Mouse (Mus musculus): ENCODE results near the gene Nek9.

Gene Nek9

DNA sequence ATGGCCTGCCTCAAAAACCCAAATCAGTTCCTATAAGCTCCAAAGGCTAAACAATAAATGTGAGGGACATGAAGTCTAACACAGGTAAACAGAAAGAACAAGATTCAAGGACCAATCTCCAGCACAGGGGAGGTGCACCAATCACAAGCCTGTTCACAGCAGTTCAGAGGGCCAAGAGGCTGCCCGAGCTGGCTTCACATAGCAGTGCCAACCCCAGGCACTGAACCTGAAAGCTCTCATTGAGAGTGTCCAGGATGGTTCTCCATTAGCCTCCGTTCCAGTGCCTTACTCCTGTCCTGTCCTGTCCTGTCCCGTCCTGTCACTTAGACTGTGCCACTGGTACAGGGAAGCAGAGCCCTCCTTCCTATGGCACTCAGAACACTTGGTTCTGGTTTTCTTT, 8.0 kb upstream of the Nek9 start:
- DNase-seq (ENCODE audit: low spot score), result no peak

DNA sequence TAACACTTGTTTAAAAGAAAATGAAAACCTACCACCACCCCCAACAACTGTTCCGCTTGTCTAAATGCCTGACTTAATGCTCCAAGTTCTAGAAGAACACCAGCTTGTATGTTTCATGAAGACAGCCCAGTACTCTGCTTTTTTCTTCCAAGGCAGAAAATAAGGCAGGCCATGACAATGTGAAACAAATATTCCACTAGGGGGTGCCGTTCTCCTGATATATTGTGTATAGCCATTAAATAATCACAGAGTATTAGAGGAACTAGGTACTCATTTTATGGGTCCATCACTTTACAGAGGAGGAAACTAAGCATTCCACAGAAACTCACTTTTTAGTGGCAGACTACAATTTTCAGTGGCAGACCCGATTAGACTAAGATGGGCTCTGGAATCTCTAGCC, 7.2 kb upstream of the Nek9 start:
- DNase-seq (ENCODE audit: low spot score), result peak; percentile 87

DNA sequence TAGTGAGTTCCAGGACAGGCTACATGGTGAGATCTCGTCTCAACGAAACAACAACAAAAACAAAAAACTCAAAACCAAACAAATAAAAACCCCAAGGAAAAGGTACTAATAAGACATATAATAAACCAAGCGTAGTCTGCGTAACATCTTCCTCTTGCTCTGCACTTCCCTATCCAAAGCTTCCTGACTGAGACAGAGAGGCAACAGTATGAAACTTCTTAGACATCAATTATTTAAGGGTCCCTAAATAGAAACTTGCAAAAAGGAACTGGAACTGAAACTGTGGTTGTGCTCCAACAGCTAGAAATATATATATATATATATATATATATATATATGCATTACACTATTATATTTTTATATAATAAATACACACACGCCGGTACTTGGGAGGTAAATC, 6.4 kb upstream of the Nek9 start:
- DNase-seq (ENCODE audit: low spot score), result no peak

DNA sequence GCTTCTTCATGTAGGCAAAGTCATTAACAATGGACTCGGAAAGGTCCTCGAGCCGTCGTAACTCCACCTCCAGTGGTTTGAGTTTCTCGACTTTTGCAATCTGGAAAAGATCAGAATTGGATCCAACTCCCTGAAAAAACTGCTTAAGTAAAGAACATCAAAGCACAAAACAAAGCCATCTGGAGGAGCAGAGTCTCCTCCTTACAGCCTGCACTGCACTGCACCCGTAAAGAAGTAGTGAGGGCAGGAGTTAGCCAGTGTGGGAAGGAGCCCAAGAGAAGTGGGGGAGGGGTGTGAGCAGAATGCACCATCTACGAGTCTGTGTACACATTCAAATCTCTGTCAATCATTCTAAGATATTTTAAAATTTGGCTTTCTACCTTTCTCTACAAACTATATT, 5.1 kb upstream of the Nek9 start:
- no peak for DNase-seq (ENCODE audit: low spot score)

DNA sequence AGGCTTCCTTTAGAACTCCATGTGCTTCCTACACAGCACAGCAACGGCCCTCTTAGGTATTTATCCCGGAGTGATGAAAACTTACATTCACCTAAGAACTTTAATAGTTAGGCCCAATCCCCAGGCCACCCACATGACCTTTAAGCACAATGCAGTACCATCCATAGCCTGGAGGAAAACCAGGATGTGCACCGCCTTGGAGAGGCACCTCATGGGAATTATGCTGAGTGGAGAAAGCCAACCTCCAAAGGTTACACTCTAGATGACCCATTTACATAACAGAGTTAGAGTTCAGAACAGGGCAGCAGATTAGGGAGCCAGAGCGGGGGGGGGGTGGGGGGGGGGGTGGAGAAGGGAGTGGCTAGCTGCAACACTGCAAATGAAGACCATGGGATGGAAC, 3.1 kb upstream of the Nek9 start:
- DNase-seq (ENCODE audit: low spot score), result peak; percentile 55

DNA sequence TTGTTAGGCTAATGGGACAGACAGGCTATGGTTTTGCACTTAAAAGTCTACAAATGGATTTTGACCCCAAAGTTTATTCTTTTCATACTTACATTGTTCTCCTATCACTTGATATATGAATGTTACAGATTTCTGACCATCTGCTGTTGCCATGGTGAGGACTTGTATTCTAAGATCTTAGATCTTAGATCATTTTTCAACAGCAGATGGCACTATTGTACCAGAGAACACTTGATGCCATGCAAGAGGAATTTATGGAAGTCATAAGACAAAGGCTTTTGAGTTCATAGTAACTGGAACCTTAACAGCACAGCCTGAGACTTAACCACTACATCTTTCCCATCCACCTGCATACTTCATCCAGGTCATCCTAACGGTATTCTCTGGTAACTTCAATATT, 2.0 kb upstream of the Nek9 start:
- DNase-seq (ENCODE audit: low spot score), result peak; percentile 93

DNA sequence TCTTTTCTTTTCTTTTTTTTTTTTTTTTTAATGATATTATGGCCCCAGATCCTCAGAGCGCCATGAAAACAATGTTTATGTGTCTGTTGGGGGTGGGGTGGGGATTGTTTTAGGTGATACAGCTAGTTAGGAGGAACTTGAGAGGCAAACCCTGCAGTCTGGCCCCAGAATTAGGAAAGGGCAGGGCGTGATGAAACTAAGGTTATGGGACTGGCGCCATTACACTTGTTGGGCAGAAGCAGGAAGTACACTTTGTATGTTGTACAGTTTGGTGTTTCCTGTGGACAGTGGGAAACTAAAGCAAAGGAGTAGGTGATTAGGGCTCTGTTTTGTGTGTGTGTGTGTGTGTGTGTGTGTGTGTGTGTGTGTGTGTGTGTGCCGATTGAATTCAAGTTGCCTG, 785 bp upstream of the Nek9 start:
- peak; percentile 34 for DNase-seq (ENCODE audit: low spot score)

DNA sequence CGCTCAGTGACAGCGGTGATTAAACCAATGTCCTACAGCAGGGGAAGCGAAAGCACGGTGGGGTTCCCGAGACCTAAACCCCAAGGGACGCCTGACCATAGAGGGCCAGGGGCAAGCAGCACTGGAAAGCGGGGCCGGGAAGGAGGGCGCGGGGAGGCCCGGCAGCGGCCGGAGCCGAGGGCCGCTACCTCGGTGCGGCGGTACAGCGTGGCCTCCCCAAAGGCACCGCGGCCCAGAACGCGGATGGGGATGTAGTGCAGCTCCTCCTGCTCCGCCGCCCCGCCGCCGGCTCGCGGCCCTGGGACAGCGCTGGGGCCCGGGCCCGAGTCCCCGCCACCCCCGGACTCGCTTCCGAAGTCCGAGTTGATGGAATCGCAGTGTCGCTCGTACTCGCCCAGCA, 347 bp downstream of the Nek9 start:
- peak; percentile 61 for DNase-seq (ENCODE audit: low spot score)

DNA sequence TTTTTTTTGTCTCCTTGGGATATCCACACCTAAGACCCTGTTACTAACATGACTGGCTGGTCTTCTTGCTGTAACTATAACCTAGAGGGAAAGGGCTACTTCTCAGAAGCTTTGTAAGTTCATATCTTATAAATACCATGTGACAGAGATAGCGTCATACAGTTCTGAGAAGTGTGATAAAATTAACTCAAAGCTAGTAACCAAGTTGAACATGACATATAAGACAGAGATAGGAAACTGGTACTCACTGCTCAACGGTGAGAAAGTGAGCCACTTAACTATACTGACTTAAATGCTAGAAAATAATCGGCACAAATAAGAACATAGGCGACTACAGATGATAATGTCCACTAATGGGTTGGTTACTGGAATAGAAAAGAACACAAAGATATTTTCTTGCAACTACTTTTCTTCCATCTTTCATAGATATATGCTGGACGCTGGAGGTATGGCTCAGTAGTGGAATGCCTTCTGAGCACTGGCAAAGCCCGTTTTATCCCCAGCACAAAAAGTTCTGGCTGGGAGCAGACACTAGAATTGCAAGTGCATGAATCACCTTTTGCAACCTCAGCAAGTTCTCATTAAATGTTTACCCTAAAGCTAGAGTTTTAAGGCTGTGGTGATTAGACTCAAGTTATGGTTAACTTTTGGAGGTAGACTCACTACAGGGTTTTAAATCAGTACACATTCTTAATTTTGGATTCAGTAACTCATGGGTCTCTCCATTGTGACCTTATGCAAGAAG, 1.4 kb downstream of the Nek9 start:
- no peak for DNase-seq (ENCODE audit: low spot score)

DNA sequence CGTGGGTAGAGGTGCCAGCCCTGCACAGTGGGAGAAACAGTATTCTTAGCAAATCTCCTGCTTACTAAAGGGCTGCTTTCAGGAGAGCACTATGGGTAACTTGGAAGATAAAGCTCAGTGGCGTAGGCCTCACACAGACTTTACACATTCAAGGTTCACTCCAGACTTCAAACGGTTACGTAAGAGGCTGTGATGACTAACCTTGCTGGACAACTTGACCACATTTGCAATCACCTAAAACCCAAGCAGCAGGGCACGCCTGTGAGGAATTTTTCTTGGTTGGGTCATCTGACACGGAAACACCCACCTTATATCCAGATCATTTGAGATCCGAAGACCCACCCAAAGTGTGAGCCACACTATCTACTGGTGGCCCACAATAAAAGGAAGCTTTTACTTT, 9.0 kb downstream of the Nek9 start:
- no peak for DNase-seq (ENCODE audit: low spot score)

DNA sequence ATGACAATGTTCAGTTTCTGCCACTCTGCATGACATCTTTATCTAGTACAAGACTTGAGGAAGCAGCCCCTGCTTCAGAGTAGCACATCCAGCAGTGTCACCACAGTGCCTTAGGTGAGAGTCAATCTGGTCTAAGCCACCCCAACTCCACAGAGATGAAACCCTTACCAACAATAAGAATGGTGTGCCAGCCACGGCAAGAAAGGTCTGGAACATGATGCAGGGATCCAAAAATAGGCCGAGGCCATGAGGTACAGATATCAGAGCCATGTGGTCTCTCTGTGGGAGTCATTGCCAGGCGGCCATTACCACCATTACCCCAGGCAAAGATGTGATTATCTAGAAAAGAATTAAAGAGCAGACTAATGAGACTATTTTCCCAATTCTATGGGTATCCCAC, 30.5 kb downstream of the Nek9 start:
- peak; percentile 45 for DNase-seq (ENCODE audit: low spot score)

DNA sequence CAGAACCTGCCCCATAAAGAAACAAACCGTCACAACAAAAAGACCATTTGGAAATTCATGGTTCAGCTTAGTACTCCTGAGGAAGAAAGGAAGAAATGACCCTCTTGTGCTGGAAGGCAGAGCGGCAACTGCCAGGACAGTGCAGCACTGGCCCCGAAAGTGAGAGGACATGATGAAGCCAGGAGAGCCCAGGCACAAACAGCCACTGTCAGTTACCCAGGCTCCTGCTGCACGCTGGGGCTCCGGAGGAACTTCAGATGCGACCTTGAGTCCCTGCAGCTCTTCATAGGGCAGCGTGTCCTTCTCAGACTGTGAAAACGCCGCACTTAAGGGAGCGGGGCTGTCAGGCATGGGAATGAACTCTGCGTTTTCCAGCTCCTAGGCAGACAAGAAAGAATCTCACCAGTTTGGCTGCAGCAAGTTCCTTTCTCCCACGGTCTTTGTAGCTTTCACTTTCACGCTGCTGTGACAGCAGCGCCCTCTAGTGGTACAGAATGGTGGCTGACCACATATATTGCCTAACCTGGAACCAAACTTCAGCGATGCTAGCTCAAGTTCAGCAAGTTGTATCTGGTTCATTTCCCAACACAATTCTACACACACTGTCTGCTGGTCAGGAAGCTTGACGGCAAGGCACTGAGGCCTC, 33.8 kb downstream of the Nek9 start:
- peak; percentile 91 for DNase-seq (ENCODE audit: low spot score)

DNA sequence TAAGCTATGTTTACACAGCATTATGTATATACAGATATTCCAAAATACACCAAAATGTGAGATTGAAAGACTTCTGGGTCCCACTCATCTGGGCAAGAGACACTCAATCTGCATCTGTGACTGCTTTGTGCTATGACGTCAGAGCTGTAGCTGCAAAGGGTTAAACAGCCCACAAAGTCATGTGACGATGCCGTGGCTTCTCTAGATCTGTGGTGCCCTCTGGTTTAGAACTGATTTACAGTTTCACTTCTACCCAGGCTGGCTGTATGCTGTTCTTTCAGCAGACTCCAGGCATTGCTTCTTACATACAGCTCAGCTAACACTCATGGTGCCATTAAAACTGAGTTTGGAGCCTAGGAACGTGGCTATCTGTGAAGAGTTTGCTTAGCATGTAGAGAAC, 34.4 kb downstream of the Nek9 start:
- DNase-seq (ENCODE audit: low spot score), result peak; percentile 37

DNA sequence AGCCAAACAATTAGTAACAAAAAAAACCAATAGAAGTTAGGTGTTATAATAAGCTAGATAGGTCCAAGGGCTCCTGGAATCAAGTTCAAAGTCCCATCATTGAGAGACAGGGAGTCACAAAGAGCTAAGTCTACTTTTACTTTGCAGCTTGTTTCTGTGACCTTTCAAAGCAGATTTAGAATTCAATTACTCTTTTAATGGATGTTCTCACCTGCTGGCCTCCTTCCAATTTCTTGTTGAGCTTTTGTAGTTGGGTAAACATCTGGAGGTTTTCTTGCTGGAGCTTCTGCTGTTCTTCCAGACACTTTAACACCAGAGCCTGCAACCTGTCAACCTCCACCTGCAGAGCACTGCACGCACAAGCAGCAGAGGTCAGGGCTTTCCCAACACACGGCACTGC, 35.9 kb downstream of the Nek9 start:
- DNase-seq (ENCODE audit: low spot score), result peak; percentile 71

DNA sequence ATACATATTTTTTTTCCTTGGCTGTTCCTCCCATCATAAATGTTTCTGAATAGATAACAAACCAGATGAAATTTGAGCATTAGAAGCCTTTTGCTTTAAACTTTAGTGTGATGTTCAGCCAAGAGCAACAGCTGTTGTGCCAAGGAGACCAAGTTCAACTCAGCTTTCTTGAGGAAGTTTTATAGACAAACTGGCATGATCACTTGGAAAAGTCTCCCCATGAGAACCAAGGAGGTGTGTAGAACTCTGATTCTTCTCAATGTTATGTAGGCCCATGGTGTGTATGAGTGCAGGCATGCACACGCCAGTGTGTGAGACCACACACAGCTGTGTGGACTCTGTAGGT, 40.4 kb downstream of the Nek9 start:
- DNase-seq (ENCODE audit: low spot score), result no peak

DNA sequence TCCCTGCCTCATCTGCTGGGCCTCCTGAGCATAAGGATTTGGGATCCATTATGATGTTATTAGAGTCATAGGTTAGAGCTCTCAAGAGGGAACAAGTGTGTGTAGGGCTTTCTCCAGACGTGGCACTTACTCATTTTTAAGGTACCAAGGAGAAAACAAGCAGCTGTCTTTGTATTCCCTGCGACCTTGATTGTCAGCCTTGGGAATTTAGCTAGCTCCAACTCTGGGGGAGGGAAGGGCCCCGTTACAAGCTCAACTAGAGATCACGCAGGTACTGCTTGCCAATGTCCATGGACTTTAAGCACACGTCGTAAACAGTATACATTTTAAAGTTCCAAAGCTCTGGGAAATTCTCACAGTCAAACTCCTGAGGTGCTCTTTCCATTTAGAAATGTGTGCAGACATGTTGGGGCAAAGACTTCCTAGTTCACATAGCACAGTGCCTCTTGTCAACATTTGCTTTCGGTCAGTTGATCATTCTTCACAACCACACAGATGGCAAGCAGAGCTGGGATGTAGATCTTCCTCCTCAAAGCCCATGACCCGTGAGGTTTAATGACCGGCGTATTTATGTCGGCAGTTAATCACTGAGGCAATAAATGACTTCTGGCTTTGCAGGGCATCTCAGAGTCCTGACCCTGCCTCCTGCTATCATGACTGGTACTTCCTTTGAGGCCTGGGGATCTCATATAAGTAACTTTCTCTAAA, 40.9 kb downstream of the Nek9 start:
- no peak for DNase-seq (ENCODE audit: low spot score)

DNA sequence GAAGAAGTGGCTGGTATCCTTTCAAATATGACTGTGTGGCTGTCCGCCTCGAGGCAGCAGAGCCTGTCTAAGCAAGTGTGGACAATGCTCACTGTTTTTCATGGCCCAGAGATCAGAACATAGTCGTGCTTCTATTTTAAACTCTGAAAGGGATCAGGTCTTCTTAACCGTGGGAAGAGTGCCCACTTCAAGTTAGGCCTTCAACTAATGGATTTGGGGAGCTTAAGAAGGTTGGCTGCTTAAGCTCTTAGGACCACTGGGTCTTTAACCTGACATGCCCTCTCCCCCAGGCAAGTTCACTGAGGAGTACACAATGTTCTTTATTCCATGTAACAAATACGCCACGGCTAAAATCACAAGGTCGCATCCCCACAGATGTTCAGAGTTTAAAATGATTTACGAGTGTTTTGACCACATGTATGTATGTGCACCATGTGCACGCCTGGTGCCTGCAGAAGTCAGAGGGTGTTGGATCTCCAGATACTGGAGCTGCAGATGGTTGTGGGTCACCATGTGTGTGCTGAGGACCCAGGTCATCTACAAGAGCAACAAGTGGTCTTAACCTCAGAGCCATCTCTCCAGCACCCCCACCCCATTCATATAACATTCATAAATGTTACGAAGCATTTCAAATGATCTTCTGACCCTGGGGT, 41.7 kb downstream of the Nek9 start:
- DNase-seq (ENCODE audit: low spot score), result no peak

DNA sequence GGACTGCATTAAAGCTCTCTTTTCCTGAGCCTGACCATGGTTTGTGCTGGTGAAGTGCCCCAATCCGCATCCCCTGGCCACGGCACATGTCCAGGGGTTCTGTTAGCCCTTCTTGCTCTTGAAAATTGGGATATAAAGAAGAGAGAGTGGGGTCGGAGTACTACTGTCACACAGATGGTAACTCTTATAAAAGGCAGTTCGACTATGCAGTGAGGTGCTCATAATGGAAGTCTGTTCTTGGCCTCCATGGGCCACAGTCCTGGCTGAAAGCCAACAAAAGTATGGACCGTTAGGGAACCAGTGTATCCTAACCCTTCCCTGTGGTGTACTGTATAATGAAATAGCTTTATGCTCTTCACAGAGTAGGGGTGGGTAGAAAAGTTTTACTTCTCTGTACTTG, 42.2 kb downstream of the Nek9 start:
- no peak for DNase-seq (ENCODE audit: low spot score)

DNA sequence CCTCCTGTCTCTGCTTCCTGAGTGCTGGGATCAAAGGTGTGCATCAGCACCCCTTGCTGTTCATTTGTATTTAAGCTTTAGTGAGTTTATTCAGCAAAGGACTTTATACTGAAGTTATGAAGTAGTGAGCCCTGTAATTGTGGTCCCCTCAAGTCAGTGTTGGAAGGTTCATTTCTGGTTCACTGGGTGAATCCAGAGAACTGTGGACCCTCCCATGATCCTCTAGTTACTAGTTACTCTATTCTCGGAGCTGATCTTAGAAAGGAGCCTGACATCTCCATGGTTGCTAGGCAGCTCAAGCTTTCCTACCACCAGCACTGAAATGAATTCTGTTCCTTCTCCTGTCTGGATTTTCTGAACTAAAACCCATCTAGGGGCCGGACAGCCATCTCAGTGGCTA, 43.7 kb downstream of the Nek9 start:
- no peak for DNase-seq (ENCODE audit: low spot score)

DNA sequence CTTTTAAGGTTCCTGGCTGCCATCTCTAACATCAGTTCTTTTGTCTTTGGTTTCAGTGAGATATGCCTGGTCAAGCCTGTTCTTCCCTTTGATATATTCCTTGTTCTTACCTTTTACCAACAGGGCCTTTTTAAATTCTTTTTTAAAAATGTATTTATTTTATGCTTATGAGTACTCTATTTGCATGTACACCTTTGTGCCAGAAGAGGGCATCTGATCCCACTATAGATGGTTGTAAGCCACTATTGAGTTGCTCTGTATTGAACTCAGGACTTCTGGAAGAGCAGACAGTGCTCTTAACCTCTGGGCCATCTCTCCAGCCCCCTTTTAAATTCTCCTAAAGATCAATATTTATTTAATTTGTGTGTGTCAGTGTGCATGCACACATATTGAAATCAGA, 46.3 kb downstream of the Nek9 start:
- DNase-seq (ENCODE audit: low spot score), result no peak

DNA sequence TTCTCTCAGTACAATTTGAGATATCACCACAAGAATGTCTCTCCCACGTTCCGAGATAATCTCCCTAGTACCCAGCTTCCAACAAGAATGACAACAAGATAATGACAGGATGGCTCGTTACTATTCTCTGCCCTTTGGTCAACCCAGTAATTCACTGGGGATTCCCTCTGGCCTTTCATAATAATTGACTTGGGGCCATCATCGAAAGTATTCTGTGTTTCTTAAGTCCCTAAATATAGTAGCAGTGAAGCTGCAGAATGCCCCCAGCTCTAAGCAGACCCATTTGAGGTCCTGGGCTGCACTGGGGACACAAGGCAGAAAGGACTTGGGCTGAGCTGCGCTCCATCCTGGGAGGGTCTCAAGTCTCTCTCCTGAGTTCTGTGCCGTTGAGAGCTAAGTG, 46.9 kb downstream of the Nek9 start:
- no peak for DNase-seq (ENCODE audit: low spot score)

DNA sequence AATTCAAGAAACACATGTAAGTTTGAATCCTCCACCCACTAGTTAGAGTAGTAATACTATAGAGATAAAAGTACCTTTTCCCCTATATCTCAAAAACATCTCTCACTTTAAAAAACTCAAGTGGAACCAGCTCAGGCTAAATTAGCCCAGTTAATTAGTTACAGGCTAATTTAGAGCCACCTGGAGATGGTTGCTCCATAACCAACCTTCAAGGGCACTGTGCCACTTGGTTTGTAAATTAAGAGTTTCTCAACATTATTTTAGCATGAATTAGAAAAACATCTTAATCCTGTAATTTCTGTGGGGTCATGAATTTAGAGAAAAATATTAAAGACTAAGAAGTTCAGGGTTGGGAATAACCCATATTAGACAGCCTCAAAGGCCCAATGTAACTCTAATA, 47.6 kb downstream of the Nek9 start:
- DNase-seq (ENCODE audit: low spot score), result no peak

DNA sequence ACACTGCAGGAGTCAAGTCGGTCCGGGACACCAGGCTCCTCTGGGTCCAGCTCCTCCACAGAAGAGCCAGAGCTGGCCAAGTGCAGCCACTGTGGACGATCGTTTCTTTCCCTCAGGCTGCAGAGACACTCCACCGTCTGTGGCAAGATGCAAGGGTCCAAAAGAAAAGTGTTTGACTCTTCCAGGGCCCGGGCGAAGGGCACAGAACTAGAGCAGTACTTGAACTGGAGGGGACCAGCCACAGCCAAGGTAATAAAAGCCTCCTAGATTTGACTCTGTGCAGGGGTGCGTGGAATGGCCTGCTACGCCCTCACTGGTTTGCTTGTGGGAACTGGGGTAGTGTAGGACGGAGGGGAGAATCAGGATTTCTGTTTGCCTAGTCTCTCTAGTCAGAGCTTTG, 48.5 kb downstream of the Nek9 start:
- DNase-seq (ENCODE audit: low spot score), result no peak

Measured in MN1 (cell line).